Mouse (Mus musculus): ENCODE measurements around the gene Dedd. TPM values are rescaled to one million over a fixed set of nuclear protein-coding genes. Genes with fewer than 3 reads are reported as not detected.

Gene Dedd
- total RNA-seq, 2 experiments from 2014 or later: 3.8 to 4.3 TPM

Other genes starting within 250 kb of the Dedd start
- not detected in 2 replicates for gene Cfap126, start 215.2 kb upstream of the Dedd start, total RNA-seq (2015; ENCODE audit: low replicate concordance)
- gene Cfap126, start 215.2 kb upstream of the Dedd start, total RNA-seq (2017; ENCODE audit: low replicate concordance): not detected in 2 replicates
- gene Sdhc, start 178.5 kb upstream of the Dedd start, total RNA-seq (2015; ENCODE audit: low replicate concordance): 15.6 and 40.3 TPM in 2 replicates
- gene Sdhc, start 178.5 kb upstream of the Dedd start, total RNA-seq (2017; ENCODE audit: low replicate concordance): 9.2 and 20.0 TPM in 2 replicates
- gene Mpz, start 178.4 kb upstream of the Dedd start, total RNA-seq (2015; ENCODE audit: low replicate concordance): not detected in 2 replicates
- gene Mpz, start 178.4 kb upstream of the Dedd start, total RNA-seq (2017; ENCODE audit: low replicate concordance): not detected in 2 replicates
- not detected in 2 replicates for gene Pcp4l1, start 132.9 kb upstream of the Dedd start, total RNA-seq (2015; ENCODE audit: low replicate concordance)
- gene Pcp4l1, start 132.9 kb upstream of the Dedd start, total RNA-seq (2017; ENCODE audit: low replicate concordance): 0.84 and 3.2 TPM in 2 replicates
- gene Nr1i3, start 115.2 kb upstream of the Dedd start, total RNA-seq (2015; ENCODE audit: low replicate concordance): not detected in 2 replicates
- gene Nr1i3, start 115.2 kb upstream of the Dedd start, total RNA-seq (2017; ENCODE audit: low replicate concordance): not detected in 2 replicates
- gene Tomm40l, start 106.6 kb upstream of the Dedd start, total RNA-seq (2015; ENCODE audit: low replicate concordance): 4.0 and 4.2 TPM in 2 replicates
- gene Tomm40l, start 106.6 kb upstream of the Dedd start, total RNA-seq (2017; ENCODE audit: low replicate concordance): 2.2 and 2.6 TPM in 2 replicates
- gene Apoa2, start 104.1 kb upstream of the Dedd start, total RNA-seq (2015; ENCODE audit: low replicate concordance): not detected in 2 replicates
- gene Apoa2, start 104.1 kb upstream of the Dedd start, total RNA-seq (2017; ENCODE audit: low replicate concordance): not detected in 2 replicates
- 269 and 282 TPM in 2 replicates for gene Fcer1g, start 94.8 kb upstream of the Dedd start, total RNA-seq (2015; ENCODE audit: low replicate concordance)
- 89.5 and 162 TPM in 2 replicates for gene Fcer1g, start 94.8 kb upstream of the Dedd start, total RNA-seq (2017; ENCODE audit: low replicate concordance)
- 0.19 TPM in 1 of 2 replicates, not detected in the other for gene Adamts4, start 78.7 kb upstream of the Dedd start, total RNA-seq (2015; ENCODE audit: low replicate concordance)
- not detected in 2 replicates for gene Adamts4, start 78.7 kb upstream of the Dedd start, total RNA-seq (2017; ENCODE audit: low replicate concordance)
- gene Ndufs2, start 77.8 kb upstream of the Dedd start, total RNA-seq (2015; ENCODE audit: low replicate concordance): 62.9 and 78.4 TPM in 2 replicates
- gene Ndufs2, start 77.8 kb upstream of the Dedd start, total RNA-seq (2017; ENCODE audit: low replicate concordance): 48.0 and 62.1 TPM in 2 replicates
- 8.1 and 11.3 TPM in 2 replicates for gene B4galt3, start 58.8 kb upstream of the Dedd start, total RNA-seq (2015; ENCODE audit: low replicate concordance)
- gene B4galt3, start 58.8 kb upstream of the Dedd start, total RNA-seq (2017; ENCODE audit: low replicate concordance): 7.7 and 29.1 TPM in 2 replicates
- gene Ppox, start 48.0 kb upstream of the Dedd start, total RNA-seq (2015; ENCODE audit: low replicate concordance): 416 and 462 TPM in 2 replicates
- 506 and 765 TPM in 2 replicates for gene Ppox, start 48.0 kb upstream of the Dedd start, total RNA-seq (2017; ENCODE audit: low replicate concordance)
- gene Usp21, start 41.2 kb upstream of the Dedd start, total RNA-seq (2015; ENCODE audit: low replicate concordance): 9.6 and 12.1 TPM in 2 replicates
- 9.4 and 13.9 TPM in 2 replicates for gene Usp21, start 41.2 kb upstream of the Dedd start, total RNA-seq (2017; ENCODE audit: low replicate concordance)
- gene Ufc1, start 34.1 kb upstream of the Dedd start, total RNA-seq (2015; ENCODE audit: low replicate concordance): 23.4 and 28.6 TPM in 2 replicates
- 13.9 and 19.3 TPM in 2 replicates for gene Ufc1, start 34.1 kb upstream of the Dedd start, total RNA-seq (2017; ENCODE audit: low replicate concordance)
- gene Nit1, start 16.5 kb downstream of the Dedd start, total RNA-seq (2015; ENCODE audit: low replicate concordance): 6.7 and 7.3 TPM in 2 replicates
- 11.0 and 13.8 TPM in 2 replicates for gene Nit1, start 16.5 kb downstream of the Dedd start, total RNA-seq (2017; ENCODE audit: low replicate concordance)
- gene Pfdn2, start 16.5 kb downstream of the Dedd start, total RNA-seq (2015; ENCODE audit: low replicate concordance): 5.4 and 7.1 TPM in 2 replicates
- gene Pfdn2, start 16.5 kb downstream of the Dedd start, total RNA-seq (2017; ENCODE audit: low replicate concordance): 1.5 and 15.1 TPM in 2 replicates
- gene Klhdc9, start 31.7 kb downstream of the Dedd start, total RNA-seq (2015; ENCODE audit: low replicate concordance): not detected in 2 replicates
- not detected in 2 replicates for gene Klhdc9, start 31.7 kb downstream of the Dedd start, total RNA-seq (2017; ENCODE audit: low replicate concordance)
- not detected in 2 replicates for gene Nectin4, start 41.0 kb downstream of the Dedd start, total RNA-seq (2015; ENCODE audit: low replicate concordance)
- 0.68 TPM in 1 of 2 replicates, not detected in the other for gene Nectin4, start 41.0 kb downstream of the Dedd start, total RNA-seq (2017; ENCODE audit: low replicate concordance)
- 20.1 and 21.1 TPM in 2 replicates for gene Arhgap30, start 59.8 kb downstream of the Dedd start, total RNA-seq (2015; ENCODE audit: low replicate concordance)
- gene Arhgap30, start 59.8 kb downstream of the Dedd start, total RNA-seq (2017; ENCODE audit: low replicate concordance): 25.9 and 26.9 TPM in 2 replicates
- gene Usf1, start 82.2 kb downstream of the Dedd start, total RNA-seq (2015; ENCODE audit: low replicate concordance): 2.7 and 12.7 TPM in 2 replicates
- gene Usf1, start 82.2 kb downstream of the Dedd start, total RNA-seq (2017; ENCODE audit: low replicate concordance): 9.1 and 23.1 TPM in 2 replicates
- not detected in 2 replicates for gene Tstd1, start 89.7 kb downstream of the Dedd start, total RNA-seq (2015; ENCODE audit: low replicate concordance)
- gene Tstd1, start 89.7 kb downstream of the Dedd start, total RNA-seq (2017; ENCODE audit: low replicate concordance): not detected in 2 replicates
- not detected in 2 replicates for gene F11r, start 108.4 kb downstream of the Dedd start, total RNA-seq (2015; ENCODE audit: low replicate concordance)
- 0.42 TPM in 1 of 2 replicates, not detected in the other for gene F11r, start 108.4 kb downstream of the Dedd start, total RNA-seq (2017; ENCODE audit: low replicate concordance)
- gene Alyref2, start 174.3 kb downstream of the Dedd start, total RNA-seq (2015; ENCODE audit: low replicate concordance): 0.84 and 4.8 TPM in 2 replicates
- 0.60 and 1.4 TPM in 2 replicates for gene Alyref2, start 174.3 kb downstream of the Dedd start, total RNA-seq (2017; ENCODE audit: low replicate concordance)
- gene Itln1, start 206.1 kb downstream of the Dedd start, total RNA-seq (2015; ENCODE audit: low replicate concordance): not detected in 2 replicates
- gene Itln1, start 206.1 kb downstream of the Dedd start, total RNA-seq (2017; ENCODE audit: low replicate concordance): not detected in 2 replicates
- 2.3 and 3.1 TPM in 2 replicates for gene Cd244a, start 230.0 kb downstream of the Dedd start, total RNA-seq (2015; ENCODE audit: low replicate concordance)
- gene Cd244a, start 230.0 kb downstream of the Dedd start, total RNA-seq (2017; ENCODE audit: low replicate concordance): 5.2 and 8.3 TPM in 2 replicates